Mouse (Mus musculus) thymus, postnatal 25 days (tissue): Measurements from ENCODE around the gene Tcirg1.
A peak's percentile ranks its signal among the peaks of the same experiment; 100 is the strongest.

Source experiments
- DNase-seq: peaks from one replicate; pipeline ENCODE4 v3.0.0; 2022

Tcirg1 gene

DNA sequence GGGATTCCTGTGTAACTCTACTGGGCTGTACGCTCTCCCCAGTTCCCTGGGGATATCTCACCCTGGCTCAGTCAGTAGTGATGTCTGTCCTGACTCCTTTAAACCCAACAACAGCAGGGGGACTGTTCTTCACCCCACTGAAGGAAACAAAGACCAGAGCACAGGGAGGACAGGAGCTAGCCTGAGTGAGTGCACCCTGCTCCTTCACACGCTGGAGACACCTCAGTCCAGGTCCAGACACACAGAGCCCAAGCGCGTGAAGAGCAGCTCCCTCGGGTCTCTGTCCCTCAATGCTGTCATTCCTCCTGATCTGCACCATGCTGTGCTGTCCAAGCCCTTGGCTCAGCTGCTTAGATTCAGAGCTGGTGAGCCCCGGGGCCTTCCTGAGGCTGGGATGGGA, 19.8 kb upstream of the Tcirg1 start:
- no peak for DNase-seq

GRCm38 (mm10) chr19:3926279-3926678, 19.3 kb upstream of the Tcirg1 start:
- no peak for DNase-seq

DNA sequence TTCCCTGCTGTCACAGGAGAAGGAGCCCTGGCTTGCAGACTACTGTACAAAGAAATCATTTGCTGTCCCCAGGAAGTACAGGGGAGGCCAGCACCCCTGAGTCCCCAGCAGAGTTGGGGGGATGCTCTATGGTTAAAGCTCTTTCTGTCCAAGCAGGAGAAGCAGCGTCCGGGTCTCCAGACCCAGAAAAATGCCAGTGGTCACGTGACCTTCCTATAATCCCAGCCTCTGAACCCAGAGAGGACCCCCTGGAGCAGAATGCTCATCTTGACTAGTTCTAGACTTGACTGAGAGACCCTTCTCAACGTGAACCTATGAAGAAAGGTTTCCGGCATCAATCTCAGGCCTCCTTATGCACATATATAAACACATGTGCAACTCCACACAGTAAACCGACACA, 18.9 kb upstream of the Tcirg1 start:
- DNase-seq, result no peak

GRCm38 (mm10) chr19:3924868-3925267, 17.9 kb upstream of the Tcirg1 start:
- DNase-seq, result no peak

- no peak for DNase-seq
These were observed 17.3 kb upstream of the Tcirg1 start for GRCm38 (mm10) chr19:3924190-3924589.

DNA sequence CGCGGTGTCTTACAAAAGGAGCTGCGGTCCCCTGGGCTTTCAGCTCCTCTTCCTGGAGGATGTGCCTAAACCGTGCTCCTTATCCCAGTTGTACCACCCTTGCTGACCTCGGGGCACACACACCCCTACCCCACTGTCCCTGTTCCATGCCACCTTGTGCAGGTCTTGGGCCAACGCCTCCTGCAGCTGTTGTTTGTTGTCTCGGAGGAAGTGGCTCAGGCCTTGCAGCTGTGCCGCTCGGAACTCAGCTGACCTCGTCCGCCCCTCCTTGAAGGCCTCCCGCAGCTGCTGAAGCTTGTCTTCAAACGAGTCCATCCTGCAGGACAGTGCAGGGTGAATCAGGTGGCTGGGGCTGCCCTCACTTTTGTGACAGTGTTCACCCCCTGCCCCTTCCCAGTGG, 16.7 kb upstream of the Tcirg1 start:
- DNase-seq, result peak; percentile 38

DNA sequence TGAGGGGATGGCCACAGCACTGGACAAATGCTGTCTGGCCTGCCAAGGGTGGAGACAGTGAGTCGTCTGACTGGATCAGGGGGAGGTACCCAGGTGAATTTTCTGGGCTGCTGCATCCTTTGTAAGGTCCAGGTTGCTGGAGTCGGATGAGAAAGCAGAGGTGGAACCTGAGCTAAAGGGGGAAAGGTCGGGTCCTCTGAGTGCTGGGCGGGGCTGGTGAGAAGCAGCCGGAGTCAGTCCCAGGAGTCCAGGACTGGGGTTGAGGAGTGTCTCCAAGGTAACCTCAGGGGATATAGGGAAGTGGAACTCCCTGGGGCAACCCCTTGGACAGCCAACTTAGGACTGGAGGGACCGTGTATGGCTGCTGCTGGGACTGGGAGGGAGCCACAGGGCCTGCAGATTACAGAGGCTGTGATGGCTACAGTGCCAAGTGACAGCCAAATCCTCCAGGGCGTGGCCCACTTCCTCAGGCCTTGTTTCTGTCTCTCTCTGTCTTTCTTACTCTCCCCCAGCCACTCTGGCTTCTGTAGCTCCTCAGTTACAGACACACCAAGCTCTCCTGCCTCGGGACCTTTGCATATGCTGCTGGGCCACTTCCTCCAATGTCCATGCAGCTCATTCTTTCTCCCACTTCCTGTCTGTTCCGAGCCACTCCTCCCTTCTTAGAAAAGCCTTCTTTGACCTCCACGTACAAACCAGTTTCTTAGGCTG, 15.9 kb upstream of the Tcirg1 start:
- no peak for DNase-seq

GRCm38 (mm10) chr19:3919928-3920327, 13.0 kb upstream of the Tcirg1 start:
- no peak for DNase-seq

DNA sequence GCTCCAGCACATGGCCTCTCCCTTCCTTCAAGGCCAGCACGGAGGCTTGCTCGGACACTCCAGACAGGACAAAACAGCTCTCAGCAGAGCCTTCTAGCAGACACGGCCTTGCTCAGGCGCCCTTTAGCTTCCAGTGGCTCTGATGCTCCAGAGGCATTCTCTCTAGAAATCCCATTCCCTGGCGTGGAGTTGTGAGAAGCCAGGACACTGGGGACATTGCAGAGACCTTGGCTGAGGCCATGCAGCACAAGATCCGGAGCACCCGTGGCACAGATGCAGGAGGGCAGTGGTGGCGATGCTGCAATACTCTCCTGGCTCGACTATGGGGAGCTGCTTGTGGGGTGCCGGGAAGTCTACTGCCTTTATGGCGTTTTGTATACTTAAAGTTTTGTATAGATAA, 9.8 kb upstream of the Tcirg1 start:
- DNase-seq, result no peak

DNA sequence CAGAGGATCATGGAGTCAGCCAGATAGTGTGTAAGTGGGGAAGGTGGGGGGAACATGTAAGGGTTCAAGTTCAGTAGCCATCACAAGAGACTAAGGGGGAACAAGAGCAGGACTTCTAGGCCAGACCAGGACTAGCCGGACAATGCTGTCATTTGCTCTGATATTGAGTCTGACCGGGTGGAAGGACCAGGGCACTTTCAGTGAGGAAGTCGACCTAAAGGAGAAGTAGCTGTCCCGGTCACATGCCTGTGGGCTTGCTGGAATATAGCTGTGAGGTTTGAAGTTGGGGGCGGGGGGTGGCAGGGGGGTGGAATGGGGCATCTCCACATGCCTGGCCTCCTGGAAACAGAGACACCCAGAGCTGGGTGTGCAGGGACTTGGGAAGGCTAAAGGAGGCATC, 7.6 kb upstream of the Tcirg1 start:
- no peak for DNase-seq

DNA sequence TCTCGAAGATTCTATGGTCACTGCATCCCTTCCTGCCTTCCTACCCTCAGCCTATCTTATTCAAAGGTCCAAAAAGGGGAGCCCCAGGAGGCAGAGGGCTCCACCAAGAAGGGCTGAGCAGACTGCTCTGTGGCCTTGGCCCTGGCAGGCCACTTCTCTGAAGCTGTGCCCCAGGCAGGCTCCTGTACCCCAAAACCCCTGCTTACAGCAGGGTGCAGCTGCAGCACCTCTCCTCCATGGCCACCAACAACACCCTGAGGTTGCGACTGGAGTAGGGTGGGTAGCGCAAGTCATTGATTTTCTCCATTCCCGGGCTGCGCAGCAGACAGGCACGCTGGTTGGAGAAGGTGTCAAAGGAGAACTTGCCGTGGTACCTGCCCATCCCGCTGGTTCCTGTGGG, 6.8 kb upstream of the Tcirg1 start:
- DNase-seq, result no peak

GRCm38 (mm10) chr19:3912337-3913204, 5.6 kb upstream of the Tcirg1 start, which contains the start of gene Ndufs8:
Ndufs8 (minus strand) TSS chr19:3912774.
- peak; percentile 90 for DNase-seq

DNA sequence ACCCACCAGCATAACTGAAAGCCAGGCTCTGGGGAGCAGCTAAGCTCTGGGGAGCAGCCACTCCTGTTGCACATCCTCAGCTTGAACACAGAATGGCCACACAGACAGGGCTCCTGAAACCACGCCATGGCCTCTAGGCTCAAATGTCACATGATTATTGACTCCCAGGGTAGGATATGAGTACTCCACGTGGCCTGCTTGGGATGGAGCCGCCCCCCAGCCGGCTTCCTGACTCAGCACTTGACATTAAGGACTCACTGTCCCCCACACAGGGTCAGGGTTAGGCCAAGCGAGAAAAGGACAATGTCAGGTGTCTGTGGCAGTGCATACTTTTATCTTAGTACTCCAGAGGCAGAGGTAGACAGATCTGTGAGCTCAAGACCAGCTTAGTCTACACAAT, 3.3 kb upstream of the Tcirg1 start:
- DNase-seq, result no peak

GRCm38 (mm10) chr19:3907876-3908660, 1.1 kb upstream of the Tcirg1 start:
- no peak for DNase-seq

GRCm38 (mm10) chr19:3906326-3906725, 607 bp downstream of the Tcirg1 start:
- no peak for DNase-seq

GRCm38 (mm10) chr19:3905261-3905969, 1.5 kb downstream of the Tcirg1 start:
- DNase-seq, result no peak

DNA sequence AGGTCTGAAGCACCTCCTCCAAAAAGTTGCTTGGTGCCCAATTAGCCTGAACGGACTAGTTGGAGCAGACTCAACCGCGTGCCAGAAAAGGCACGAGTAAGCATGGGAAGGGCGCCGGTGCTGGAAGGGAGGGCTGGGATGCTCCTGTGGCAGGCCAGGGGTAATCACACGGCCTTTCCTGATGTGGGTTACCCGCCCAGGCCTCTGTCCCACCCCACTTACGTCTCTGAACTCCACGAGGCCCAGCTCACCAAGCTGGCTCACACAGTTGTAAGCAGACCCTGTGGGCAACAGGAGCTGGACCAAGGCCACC, 2.6 kb downstream of the Tcirg1 start:
- no peak for DNase-seq

GRCm38 (mm10) chr19:3903648-3904362, 3.1 kb downstream of the Tcirg1 start:
- DNase-seq, result no peak

DNA sequence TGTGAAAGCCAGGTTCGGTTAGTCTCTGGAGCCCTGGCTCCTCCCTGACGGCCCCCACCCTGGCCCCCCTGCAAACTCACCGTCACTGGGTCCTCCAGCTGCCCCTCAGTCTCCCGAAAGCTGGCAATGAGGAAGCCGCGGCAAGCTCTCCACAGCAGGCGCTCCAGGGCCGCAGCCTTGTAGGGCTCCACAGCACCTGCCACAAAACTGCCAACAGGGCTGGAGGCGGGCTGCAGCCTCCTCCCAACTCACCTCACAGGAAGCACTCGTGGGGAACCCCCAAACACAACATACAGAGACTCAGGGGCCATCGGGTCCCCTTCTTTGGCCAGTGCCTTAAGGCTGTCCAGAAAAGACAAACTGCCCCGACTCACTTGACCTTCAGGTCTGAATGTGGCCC, 4.0 kb downstream of the Tcirg1 start:
- peak; percentile 50 for DNase-seq

GRCm38 (mm10) chr19:3899618-3900017, 7.3 kb downstream of the Tcirg1 start:
- no peak for DNase-seq

DNA sequence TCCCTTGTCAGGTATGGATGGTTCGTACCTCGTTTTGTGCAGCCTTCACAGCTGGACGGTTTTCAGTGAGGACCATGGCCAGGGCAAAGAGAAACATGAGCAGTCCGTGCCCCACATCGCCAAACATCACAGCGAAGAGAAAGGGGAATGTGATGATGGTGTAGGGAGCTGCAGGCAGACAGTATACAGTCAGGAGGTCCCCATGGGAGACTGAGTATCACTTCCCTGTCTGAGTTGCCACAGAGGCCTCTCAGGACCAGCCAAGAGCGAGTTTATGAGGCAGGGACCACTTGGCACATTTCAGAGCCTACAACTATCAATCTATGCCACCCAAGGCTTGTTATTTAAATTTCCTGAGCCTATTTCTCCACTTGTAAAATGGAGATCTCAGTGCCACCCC, 8.0 kb downstream of the Tcirg1 start:
- DNase-seq, result no peak

- no peak for DNase-seq
These were observed 9.4 kb downstream of the Tcirg1 start for GRCm38 (mm10) chr19:3897557-3897956.
